Mouse (Mus musculus) lung, adult 18-20 months (tissue): ENCODE measurements at regions not wholly inside any gene's neighbourhood (a gene's known extent, or its start where the extent isn't known, plus 50 kb on each side); places are given as distances from the start of the nearest gene placed in this dataset.
A peak's percentile ranks its signal among the peaks of the same experiment; 100 is the strongest.
"Not testable (repeated sequence)": the region's sequence is repeated elsewhere in the genome, so short reads cannot be mapped to it uniquely, and the experiment has no call there.

ENCODE experiments used
- DNase-seq, 2 experiments: peaks; one replicate each; pipeline ENCODE4 v3.0.0; 2022; ENCODE audit warnings: mixed read lengths in 2 of 2

GRCm38 (mm10) chr2:149283274-149283673 is 121.6 kb upstream of the Cst10 start:
- DNase-seq, result no peak

GRCm38 (mm10) chr2:149284199-149284598 is 120.7 kb upstream of the Cst10 start:
- DNase-seq, result no peak

DNA sequence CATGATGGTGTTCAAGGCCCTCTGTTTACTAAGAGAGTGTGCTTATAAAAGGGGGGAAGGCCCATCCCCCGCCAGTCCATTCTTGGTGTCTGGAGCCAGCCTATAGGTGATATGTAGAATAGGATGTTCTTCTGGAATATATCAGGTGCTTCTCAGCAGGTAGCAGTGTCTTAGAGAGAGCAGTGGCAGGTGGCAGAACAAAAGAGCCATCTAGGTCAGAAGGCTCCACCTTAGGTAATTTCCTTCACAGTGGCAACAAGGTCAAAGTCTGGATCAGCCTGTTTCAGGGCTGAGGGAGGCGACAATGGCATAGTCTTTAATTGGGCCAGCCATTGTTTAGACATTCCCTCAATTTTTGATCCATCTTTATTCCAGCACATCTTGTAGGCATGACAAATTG is 107.9 kb upstream of the Cst10 start:
- DNase-seq, result not testable (repeated sequence)

DNA sequence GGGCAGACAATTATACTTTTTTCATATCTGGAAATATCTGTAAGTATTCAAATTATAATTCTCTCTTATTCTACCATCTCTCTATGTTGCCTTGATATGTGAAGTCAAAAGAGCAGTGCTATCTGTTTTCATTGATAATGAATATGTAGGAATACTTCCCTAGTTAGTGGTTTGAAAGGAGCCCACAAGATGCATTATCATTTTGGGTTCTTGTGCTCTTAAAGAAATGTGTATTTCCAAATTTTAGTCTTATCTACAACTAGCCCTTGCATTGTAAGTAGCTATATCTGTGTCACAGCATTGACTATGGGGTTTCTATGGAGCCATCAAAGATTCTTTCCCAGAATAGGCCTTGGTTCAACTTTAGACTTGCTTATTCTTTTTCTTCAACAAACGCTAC is 99.3 kb upstream of the Cst10 start:
- DNase-seq, result no peak

GRCm38 (mm10) chr2:149350239-149350811 is 54.5 kb upstream of the Cst10 start:
- DNase-seq, result peak in 1 of 2 experiments; percentile 2
